Mouse (Mus musculus): ENCODE measurements around the gene Grin1.

GRCm38 (mm10) chr2:25244144-25244543, 74.8 kb downstream of the Grin1 start:
- TF ChIP-seq CTCF (IDR thresholded peaks at IDR 0.05; ENCODE audit: insufficient read depth, low read length) (no peak), POLR2A (IDR thresholded peaks at IDR 0.05; ENCODE audit: borderline replicate concordance, extremely low read depth, low read depth, low read length) (no peak)

Data from lung, adult 2 months (tissue).